Mouse (Mus musculus): ENCODE data around the gene Slc45a1. TPM values are rescaled to one million over a fixed set of nuclear protein-coding genes. Genes with fewer than 3 reads are reported as not detected.
A peak's percentile ranks its signal among the peaks of the same experiment; 100 is the strongest.

Slc45a1 gene
- polyA plus RNA-seq, 1 experiment from 2014 or later: 0.06 TPM

GRCm38 (mm10) chr4:150653072-150653599 is 1.2 kb upstream of the Slc45a1 start:
- peaks cover 27% of the 10 kb centered on the region for H3K27me3 ChIP-seq
- no peaks in the 10 kb centered on the region for H3K9me3 ChIP-seq
- no peak for ATAC-seq (ENCODE audit: borderline replicate concordance, extremely low read depth, low FRiP score, low TSS enrichment)
- no peak overlapping the region for H3K27ac ChIP-seq
- peaks cover 5% of the 10 kb centered on the region for H3K4me1 ChIP-seq
- H3K36me3 ChIP-seq: no peaks in the 10 kb centered on the region
- no peak overlapping the region for H3K4me3 ChIP-seq
- no peak overlapping the region for H3K9ac ChIP-seq
- 31% methylated on average over 9 of the region's 11 CpGs for WGBS
- H3K4me2 ChIP-seq: no peak overlapping the region

- H3K4me3 ChIP-seq: no peak overlapping the region
- 75% methylated on average over 5 of the region's 5 CpGs for WGBS
- H3K9ac ChIP-seq: no peak overlapping the region
- H3K27me3 ChIP-seq: peaks cover 27% of the 10 kb centered on the region
- H3K4me2 ChIP-seq: no peak overlapping the region
- ATAC-seq (ENCODE audit: borderline replicate concordance, extremely low read depth, low FRiP score, low TSS enrichment): no peak
- H3K27ac ChIP-seq: no peak overlapping the region
- no peaks in the 10 kb centered on the region for H3K36me3 ChIP-seq
- peaks cover 5% of the 10 kb centered on the region for H3K4me1 ChIP-seq
- H3K9me3 ChIP-seq: no peaks in the 10 kb centered on the region
Observed at GRCm38 (mm10) chr4:150649327-150649726, 2.6 kb downstream of the Slc45a1 start.

DNA sequence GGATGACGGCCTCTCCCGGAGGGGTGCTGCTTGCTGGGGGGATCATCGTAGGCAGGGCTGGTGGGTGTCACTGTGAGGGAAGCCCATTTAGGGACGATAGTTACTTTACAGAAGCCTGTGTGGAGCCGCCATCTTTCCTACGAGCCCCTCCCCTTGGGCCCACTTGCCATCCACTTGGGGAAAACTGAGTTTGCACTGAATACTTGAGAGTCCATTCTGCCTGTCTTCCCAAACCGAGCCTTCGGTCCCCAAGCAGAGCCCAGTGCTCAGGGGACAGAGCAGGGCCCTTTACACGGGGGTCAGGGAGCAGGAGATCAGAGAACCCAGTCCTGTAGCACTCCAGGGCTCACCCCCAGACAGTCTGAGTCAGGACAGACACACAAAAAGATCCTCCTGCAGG is 7.7 kb downstream of the Slc45a1 start:
- Histone ChIP-seq H3K27me3 (no peaks in the 10 kb centered on the region), H3K27ac (no peak overlapping the region), H3K4me2 (no peak overlapping the region), H3K36me3 (no peaks in the 10 kb centered on the region), H3K9ac (no peak overlapping the region), H3K9me3 (no peaks in the 10 kb centered on the region), H3K4me3 (no peak overlapping the region), H3K4me1 (no peaks in the 10 kb centered on the region)
- ATAC-seq (ENCODE audit: borderline replicate concordance, extremely low read depth, low FRiP score, low TSS enrichment): no peak
- WGBS: 83% methylated on average over 9 of the region's 9 CpGs

DNA sequence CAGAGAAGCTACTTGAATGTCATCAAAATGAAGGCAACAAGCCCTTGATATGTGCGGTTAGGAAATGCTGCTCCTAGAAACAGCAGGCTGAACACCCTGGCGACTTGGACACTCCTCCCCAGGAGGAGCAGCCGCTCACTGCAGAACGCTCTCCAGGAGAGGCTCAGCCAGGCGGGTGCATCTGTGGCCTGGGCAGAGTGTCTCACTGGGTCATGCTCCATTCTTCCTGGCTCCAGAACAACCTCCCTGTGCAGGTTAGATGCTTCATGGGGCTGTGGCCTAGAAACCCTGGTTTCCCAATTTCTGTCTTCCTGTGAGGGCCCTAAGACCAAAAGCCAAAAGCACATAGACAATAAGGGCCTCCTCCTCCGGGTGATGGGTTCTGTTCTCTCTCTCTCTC is 15.3 kb downstream of the Slc45a1 start:
- no peak for ATAC-seq (ENCODE audit: borderline replicate concordance, extremely low read depth, low FRiP score, low TSS enrichment)
- no peak overlapping the region for H3K9ac ChIP-seq
- 72% methylated on average over 6 of the region's 6 CpGs for WGBS
- H3K4me3 ChIP-seq: no peak overlapping the region
- H3K36me3 ChIP-seq: no peaks in the 10 kb centered on the region
- no peaks in the 10 kb centered on the region for H3K27me3 ChIP-seq
- H3K27ac ChIP-seq: no peak overlapping the region
- no peaks in the 10 kb centered on the region for H3K4me1 ChIP-seq
- H3K9me3 ChIP-seq: no peaks in the 10 kb centered on the region
- no peak overlapping the region for H3K4me2 ChIP-seq

DNA sequence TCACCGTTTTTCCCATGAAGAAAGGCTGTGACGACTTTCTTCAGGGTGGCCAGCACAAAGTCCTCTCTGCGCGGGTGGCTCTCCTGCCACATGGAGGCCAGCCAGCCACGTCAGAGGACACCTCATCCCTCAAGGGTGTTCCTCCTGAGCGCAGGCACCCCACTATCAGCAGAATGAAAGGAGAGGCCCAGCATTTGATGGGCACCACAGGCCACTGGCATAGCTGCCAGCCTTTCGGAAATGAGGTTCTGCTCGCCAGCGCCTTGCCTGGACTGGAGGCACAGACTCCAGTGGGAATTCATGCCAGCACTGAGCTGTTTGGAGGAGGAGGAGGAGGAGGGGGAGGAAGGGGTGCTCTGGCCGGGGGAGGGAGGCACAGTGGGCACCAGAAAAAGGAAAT is 16.4 kb downstream of the Slc45a1 start:
- ATAC-seq (ENCODE audit: borderline replicate concordance, extremely low read depth, low FRiP score, low TSS enrichment): no peak
- H3K27ac ChIP-seq: no peak overlapping the region
- H3K9me3 ChIP-seq: no peaks in the 10 kb centered on the region
- no peak overlapping the region for H3K4me3 ChIP-seq
- H3K4me1 ChIP-seq: no peaks in the 10 kb centered on the region
- no peak overlapping the region for H3K4me2 ChIP-seq
- no peaks in the 10 kb centered on the region for H3K36me3 ChIP-seq
- no peaks in the 10 kb centered on the region for H3K27me3 ChIP-seq
- H3K9ac ChIP-seq: no peak overlapping the region
- WGBS: 75% methylated on average over 10 of the region's 10 CpGs

GRCm38 (mm10) chr4:150629266-150629665 is 22.7 kb downstream of the Slc45a1 start:
- 0 out of 2 replicates have a peak, but pooled peaks cover 5% of the 10 kb centered on the region for H3K4me1 ChIP-seq
- no peak overlapping the region for H3K27ac ChIP-seq
- no peak overlapping the region for H3K4me2 ChIP-seq
- no peaks in the 10 kb centered on the region for H3K9me3 ChIP-seq
- 36% methylated on average over 11 of the region's 11 CpGs for WGBS
- no peaks in the 10 kb centered on the region for H3K36me3 ChIP-seq
- no peak overlapping the region for H3K9ac ChIP-seq
- no peak overlapping the region for H3K4me3 ChIP-seq
- ATAC-seq (ENCODE audit: borderline replicate concordance, extremely low read depth, low FRiP score, low TSS enrichment): no peak
- H3K27me3 ChIP-seq: no peaks in the 10 kb centered on the region

GRCm38 (mm10) chr4:150625951-150626732 is 25.8 kb downstream of the Slc45a1 start:
- Histone ChIP-seq H3K4me2 (no peak overlapping the region), H3K9me3 (no peaks in the 10 kb centered on the region), H3K4me3 (no peak overlapping the region), H3K27ac (no peak overlapping the region), H3K4me1 (peaks cover 7% of the 10 kb centered on the region; the same call in 1 of the 2 replicates), H3K27me3 (no peaks in the 10 kb centered on the region), H3K36me3 (0 out of 2 replicates have a peak, but pooled peaks cover 13% of the 10 kb centered on the region), H3K9ac (no peak overlapping the region)
- no peak for ATAC-seq (ENCODE audit: borderline replicate concordance, extremely low read depth, low FRiP score, low TSS enrichment)
- 44% methylated on average over 6 of the region's 6 CpGs for WGBS

GRCm38 (mm10) chr4:150625425-150625824 is 26.5 kb downstream of the Slc45a1 start:
- 35% methylated on average over 1 of the region's 1 CpGs for WGBS
- no peak overlapping the region for H3K9ac ChIP-seq
- H3K36me3 ChIP-seq: peaks cover 17% of the 10 kb centered on the region; the same call in 1 of the 2 replicates
- H3K27me3 ChIP-seq: no peaks in the 10 kb centered on the region
- no peak overlapping the region for H3K27ac ChIP-seq
- H3K9me3 ChIP-seq: no peaks in the 10 kb centered on the region
- ATAC-seq (ENCODE audit: borderline replicate concordance, extremely low read depth, low FRiP score, low TSS enrichment): 0 out of 2 replicates have a peak, but pooled peaks have one; percentile 37
- no peak overlapping the region for H3K4me3 ChIP-seq
- H3K4me2 ChIP-seq: no peak overlapping the region
- peaks cover 7% of the 10 kb centered on the region; the same call in 1 of the 2 replicates for H3K4me1 ChIP-seq

DNA sequence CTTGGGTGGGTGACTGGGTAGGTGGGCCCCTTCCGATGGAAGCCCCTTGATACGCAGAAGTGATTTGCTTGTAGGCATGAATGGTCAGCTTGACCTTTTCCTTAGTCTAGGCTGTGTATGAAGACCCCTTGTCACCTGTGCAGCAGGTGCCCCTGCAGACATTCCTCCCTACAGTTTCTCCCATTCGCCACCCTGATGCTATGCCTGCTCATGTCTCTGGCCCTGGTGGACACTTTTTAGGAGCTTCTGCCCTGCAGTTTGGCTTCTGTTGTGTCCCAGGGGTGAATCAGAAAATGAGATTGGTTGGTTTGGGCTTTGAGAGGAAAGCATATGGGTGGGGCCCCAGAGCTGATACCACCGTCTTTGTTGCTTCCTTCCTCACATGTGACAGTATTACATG is 27.0 kb downstream of the Slc45a1 start:
- Histone ChIP-seq H3K9me3 (no peaks in the 10 kb centered on the region), H3K36me3 (peaks cover 21% of the 10 kb centered on the region; the same call in 1 of the 2 replicates), H3K4me2 (no peak overlapping the region), H3K27ac (no peak overlapping the region), H3K27me3 (no peaks in the 10 kb centered on the region), H3K4me3 (no peak overlapping the region), H3K9ac (no peak overlapping the region), H3K4me1 (peaks cover 7% of the 10 kb centered on the region; the same call in 1 of the 2 replicates)
- 68% methylated on average over 4 of the region's 4 CpGs for WGBS
- ATAC-seq (ENCODE audit: borderline replicate concordance, extremely low read depth, low FRiP score, low TSS enrichment): no peak

DNA sequence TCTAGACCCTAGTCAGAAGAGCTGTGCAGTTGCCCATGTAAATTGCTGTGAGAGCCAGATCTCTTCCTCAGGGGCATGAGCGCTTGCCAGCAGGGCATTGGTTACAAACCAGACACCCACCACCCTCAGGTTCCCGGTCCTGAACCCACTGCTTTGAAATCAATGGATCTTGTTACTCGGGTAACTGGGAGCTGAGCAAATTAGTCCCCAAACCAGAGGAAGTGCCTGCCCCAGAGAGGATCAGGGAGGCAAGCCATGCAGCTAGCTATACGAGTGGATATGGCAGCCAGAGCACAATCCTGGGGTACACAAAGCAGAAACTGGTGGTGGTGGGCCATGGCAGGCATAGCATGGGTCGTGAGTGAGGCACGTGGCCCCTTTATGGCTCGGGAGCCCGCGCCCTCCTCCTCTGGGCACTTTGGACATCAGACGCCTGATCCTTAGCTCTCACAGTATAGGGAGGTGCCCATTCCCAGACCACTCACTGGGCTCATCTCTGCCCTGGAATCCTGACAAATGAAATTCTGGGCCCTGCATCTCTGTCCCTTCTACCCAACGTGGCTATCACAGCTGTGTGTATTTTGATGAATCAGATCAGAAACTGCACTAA is 27.7 kb downstream of the Slc45a1 start:
- no peak for ATAC-seq (ENCODE audit: borderline replicate concordance, extremely low read depth, low FRiP score, low TSS enrichment)
- peaks cover 25% of the 10 kb centered on the region for H3K36me3 ChIP-seq

GRCm38 (mm10) chr4:150622641-150623040 is 29.3 kb downstream of the Slc45a1 start:
- no peak for ATAC-seq (ENCODE audit: borderline replicate concordance, extremely low read depth, low FRiP score, low TSS enrichment)
- no peak overlapping the region for H3K27ac ChIP-seq
- no peak overlapping the region for H3K4me3 ChIP-seq
- peaks cover 42% of the 10 kb centered on the region for H3K36me3 ChIP-seq
- H3K4me1 ChIP-seq: peaks cover 7% of the 10 kb centered on the region; the same call in 1 of the 2 replicates
- H3K4me2 ChIP-seq: no peak overlapping the region
- no peaks in the 10 kb centered on the region for H3K9me3 ChIP-seq
- no peak overlapping the region for H3K9ac ChIP-seq
- 90% methylated on average over 13 of the region's 13 CpGs for WGBS
- H3K27me3 ChIP-seq: no peaks in the 10 kb centered on the region

More for the DNA sequence above, 27.7 kb downstream of the Slc45a1 start:
- Histone ChIP-seq H3K4me3 (no peak overlapping the region), H3K9me3 (no peaks in the 10 kb centered on the region), H3K4me2 (no peak overlapping the region), H3K27me3 (no peaks in the 10 kb centered on the region), H3K9ac (no peak overlapping the region), H3K4me1 (peaks cover 7% of the 10 kb centered on the region; the same call in 1 of the 2 replicates), H3K27ac (no peak overlapping the region)
- 61% methylated on average over 11 of the region's 11 CpGs for WGBS

DNA sequence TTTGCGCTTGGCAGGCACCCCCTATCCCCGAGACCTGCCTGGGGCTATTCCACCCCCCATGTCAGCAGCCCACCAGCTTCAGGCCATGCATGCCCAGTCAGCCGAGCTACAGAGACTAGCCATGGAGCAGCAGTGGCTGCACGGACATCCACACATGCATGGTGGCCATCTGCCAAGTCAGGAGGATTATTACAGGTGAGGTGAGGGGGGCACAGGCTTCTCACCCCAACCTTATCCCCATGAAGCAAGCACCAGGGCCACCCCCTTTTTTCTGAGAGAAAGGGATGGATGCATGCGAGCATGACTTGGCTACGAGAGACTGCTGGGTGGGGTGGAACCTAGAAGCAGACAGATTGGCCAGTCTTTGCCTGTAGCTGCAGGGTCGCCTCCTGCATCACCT is 33.0 kb downstream of the Slc45a1 start:
- Histone ChIP-seq H3K4me1 (peaks cover 8% of the 10 kb centered on the region), H3K27me3 (no peaks in the 10 kb centered on the region), H3K27ac (no peak overlapping the region), H3K9ac (no peak overlapping the region), H3K36me3 (peaks cover 78% of the 10 kb centered on the region), H3K9me3 (no peaks in the 10 kb centered on the region), H3K4me3 (no peak overlapping the region), H3K4me2 (no peak overlapping the region)
- WGBS: 87% methylated on average over 7 of the region's 7 CpGs
- no peak for ATAC-seq (ENCODE audit: borderline replicate concordance, extremely low read depth, low FRiP score, low TSS enrichment)
